Mouse (Mus musculus): ENCODE results near the gene Ttc39a. TPM values are rescaled to one million over a fixed set of nuclear protein-coding genes. Genes with fewer than 3 reads are reported as not detected.

Gene Ttc39a
- polyA plus RNA-seq, 1 experiment from 2014 or later = 1.0 TPM

DNA sequence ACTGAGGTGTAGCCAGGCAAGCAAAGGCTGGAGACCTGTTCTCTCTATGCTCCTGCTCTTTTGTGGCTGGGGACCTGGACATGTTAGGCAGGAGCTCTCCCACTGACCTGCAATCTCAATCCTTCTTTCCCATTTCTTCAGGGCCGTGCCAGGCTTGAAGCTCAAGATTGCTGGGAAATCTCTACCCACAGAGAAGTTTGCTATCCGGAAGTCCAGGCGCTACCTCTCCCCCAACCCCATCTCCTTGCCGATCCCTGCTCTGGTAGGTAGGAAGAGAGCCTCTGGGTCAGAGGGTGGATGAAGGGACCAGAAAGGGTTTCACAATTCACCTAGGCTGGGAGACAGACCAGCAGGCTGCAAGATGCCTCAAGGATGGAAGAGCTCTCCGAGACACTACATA, 34.0 kb downstream of the Ttc39a start:
- no peak overlapping the region for H3K27ac ChIP-seq (ENCODE audit: low read depth, low read length)
- ATAC-seq (no peak), DNase-seq (ENCODE audit: low spot score) (no peak)
- H3K4me1 ChIP-seq (ENCODE audit: control insufficient read depth, insufficient read depth, low read length) = peaks cover 4% of the 10 kb centered on the region; the same call in 1 of the 2 replicates
- 97% methylated on average over 5 of the region's 5 CpGs for WGBS
- H3K9me3 ChIP-seq (replicated peaks; ENCODE audit: control insufficient read depth, low read length) = no peaks in the 10 kb centered on the region
- H3K4me3 ChIP-seq (ENCODE audit: low read depth, low read length) = no peak overlapping the region
- no peaks in the 10 kb centered on the region for H3K27me3 ChIP-seq (replicated peaks; ENCODE audit: control insufficient read depth, insufficient read depth, low read length)
- H3K4me2 ChIP-seq (ENCODE audit: low read length) = no peak overlapping the region
- no peaks in the 10 kb centered on the region for H3K36me3 ChIP-seq (ENCODE audit: control insufficient read depth, insufficient read depth, low read length)
- no peak overlapping the region for H3K9ac ChIP-seq (ENCODE audit: low read length)

DNA sequence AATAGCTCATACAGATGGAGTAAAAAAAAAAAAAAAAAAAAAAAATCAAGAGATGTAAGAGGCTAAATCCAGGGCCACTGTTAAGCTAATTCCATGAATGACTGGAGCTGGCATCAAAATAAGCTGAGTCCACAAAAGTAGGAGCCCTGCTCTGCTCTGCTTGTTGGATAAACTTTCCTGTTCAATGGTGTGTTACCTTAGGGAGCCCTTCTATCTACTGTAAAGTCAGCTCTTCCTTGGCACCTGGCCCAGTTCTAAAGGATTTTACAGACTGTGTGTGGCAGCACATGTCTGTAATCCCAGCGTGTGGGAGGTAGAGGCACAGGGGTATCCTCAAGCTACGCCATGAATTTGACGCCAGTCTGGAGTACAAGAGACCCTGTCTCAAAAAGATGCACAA, 34.6 kb downstream of the Ttc39a start:
- H3K9ac ChIP-seq (ENCODE audit: low read length) = no peak overlapping the region
- 83% methylated on average over 3 of the region's 3 CpGs for WGBS
- H3K27ac ChIP-seq (ENCODE audit: low read depth, low read length) = no peak overlapping the region
- no peaks in the 10 kb centered on the region for H3K36me3 ChIP-seq (ENCODE audit: control insufficient read depth, insufficient read depth, low read length)
- DNase-seq (ENCODE audit: low spot score) (no peak), ATAC-seq (no peak)
- H3K4me3 ChIP-seq (ENCODE audit: low read depth, low read length) = no peak overlapping the region
- peaks cover 4% of the 10 kb centered on the region; the same call in 1 of the 2 replicates for H3K4me1 ChIP-seq (ENCODE audit: control insufficient read depth, insufficient read depth, low read length)
- no peaks in the 10 kb centered on the region for H3K9me3 ChIP-seq (replicated peaks; ENCODE audit: control insufficient read depth, low read length)
- H3K27me3 ChIP-seq (replicated peaks; ENCODE audit: control insufficient read depth, insufficient read depth, low read length) = no peaks in the 10 kb centered on the region
- no peak overlapping the region for H3K4me2 ChIP-seq (ENCODE audit: low read length)

DNA sequence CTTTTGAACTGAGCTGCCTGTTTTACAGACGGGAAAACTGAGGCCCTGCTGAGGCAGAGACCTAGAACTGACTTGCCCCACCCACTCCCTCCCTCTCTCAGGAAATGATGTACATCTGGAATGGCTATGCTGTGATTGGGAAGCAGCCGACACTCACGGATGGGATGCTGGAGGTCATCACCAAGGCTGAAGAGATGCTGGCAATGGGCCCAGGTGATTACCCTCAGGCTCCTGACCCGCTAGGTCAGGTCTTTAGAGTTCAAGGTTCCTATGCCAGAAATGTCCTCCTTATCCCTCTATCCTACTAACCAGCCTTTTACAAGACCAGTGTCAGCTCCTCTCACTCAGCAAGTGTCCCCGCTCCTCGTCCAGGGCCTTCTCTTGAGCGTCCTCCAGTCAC, 35.7 kb downstream of the Ttc39a start:
- no peak overlapping the region for H3K4me3 ChIP-seq (ENCODE audit: low read depth, low read length)
- no peaks in the 10 kb centered on the region for H3K27me3 ChIP-seq (replicated peaks; ENCODE audit: control insufficient read depth, insufficient read depth, low read length)
- WGBS = 89% methylated on average over 7 of the region's 7 CpGs
- H3K9me3 ChIP-seq (replicated peaks; ENCODE audit: control insufficient read depth, low read length) = no peaks in the 10 kb centered on the region
- H3K9ac ChIP-seq (ENCODE audit: low read length) = no peak overlapping the region
- ATAC-seq = no peak
- peaks cover 4% of the 10 kb centered on the region; the same call in 1 of the 2 replicates for H3K4me1 ChIP-seq (ENCODE audit: control insufficient read depth, insufficient read depth, low read length)
- DNase-seq (ENCODE audit: low spot score) = no peak
- no peak overlapping the region for H3K4me2 ChIP-seq (ENCODE audit: low read length)
- no peak overlapping the region for H3K27ac ChIP-seq (ENCODE audit: low read depth, low read length)
- no peaks in the 10 kb centered on the region for H3K36me3 ChIP-seq (ENCODE audit: control insufficient read depth, insufficient read depth, low read length)

DNA sequence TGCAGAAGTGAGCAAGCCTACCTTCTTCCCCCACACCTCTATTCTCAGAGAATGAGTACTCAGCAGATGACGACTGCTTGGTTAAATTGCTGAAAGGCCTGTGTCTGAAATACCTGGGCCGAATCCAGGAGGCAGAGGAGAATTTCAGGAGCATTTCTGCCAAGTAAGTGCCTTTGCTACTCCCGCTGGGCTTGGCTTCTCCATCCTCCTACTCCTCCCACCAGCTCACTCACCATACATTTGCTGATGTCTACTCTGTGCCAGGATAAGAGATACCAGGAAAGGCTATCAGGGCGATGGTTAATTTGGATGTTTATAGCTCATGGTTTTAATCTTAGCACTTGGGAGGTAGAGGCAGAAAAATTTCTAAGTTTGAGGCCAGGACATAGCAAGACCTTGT, 36.2 kb downstream of the Ttc39a start:
- H3K4me3 ChIP-seq (ENCODE audit: low read depth, low read length) = no peak overlapping the region
- no peak overlapping the region for H3K9ac ChIP-seq (ENCODE audit: low read length)
- 82% methylated on average over 4 of the region's 4 CpGs for WGBS
- no peak overlapping the region for H3K27ac ChIP-seq (ENCODE audit: low read depth, low read length)
- no peaks in the 10 kb centered on the region for H3K36me3 ChIP-seq (ENCODE audit: control insufficient read depth, insufficient read depth, low read length)
- H3K4me1 ChIP-seq (ENCODE audit: control insufficient read depth, insufficient read depth, low read length) = peaks cover 4% of the 10 kb centered on the region; the same call in 1 of the 2 replicates
- H3K4me2 ChIP-seq (ENCODE audit: low read length) = no peak overlapping the region
- no peaks in the 10 kb centered on the region for H3K9me3 ChIP-seq (replicated peaks; ENCODE audit: control insufficient read depth, low read length)
- ATAC-seq = no peak
- no peak for DNase-seq (ENCODE audit: low spot score)
- H3K27me3 ChIP-seq (replicated peaks; ENCODE audit: control insufficient read depth, insufficient read depth, low read length) = no peaks in the 10 kb centered on the region

DNA sequence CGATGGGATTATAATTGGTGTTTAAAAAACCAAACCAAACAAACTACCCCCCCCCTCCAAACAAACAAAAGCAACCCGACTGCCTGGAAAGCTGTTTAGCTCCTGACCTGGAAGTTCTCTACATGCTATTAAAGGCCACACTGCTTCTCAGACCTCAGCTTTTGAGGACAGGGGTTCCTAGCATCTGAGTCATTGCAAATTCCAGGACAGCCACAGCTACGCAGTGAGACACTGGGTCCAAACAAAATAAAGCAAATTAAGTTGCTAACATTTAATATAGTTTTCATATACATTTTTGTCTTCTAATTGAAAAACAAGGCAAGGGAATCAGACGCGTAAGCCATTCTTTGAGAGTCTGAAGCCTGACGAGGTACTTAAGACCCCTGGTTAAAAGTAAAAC, 38.0 kb downstream of the Ttc39a start:
- WGBS = 44% methylated on average over 6 of the region's 6 CpGs
- Histone ChIP-seq H3K27ac (ENCODE audit: low read depth, low read length) (no peak overlapping the region), H3K4me1 (ENCODE audit: control insufficient read depth, insufficient read depth, low read length) (peaks cover 4% of the 10 kb centered on the region; the same call in 1 of the 2 replicates), H3K36me3 (ENCODE audit: control insufficient read depth, insufficient read depth, low read length) (no peaks in the 10 kb centered on the region), H3K4me3 (ENCODE audit: low read depth, low read length) (no peak overlapping the region), H3K9me3 (replicated peaks; ENCODE audit: control insufficient read depth, low read length) (no peaks in the 10 kb centered on the region), H3K27me3 (replicated peaks; ENCODE audit: control insufficient read depth, insufficient read depth, low read length) (no peaks in the 10 kb centered on the region), H3K4me2 (ENCODE audit: low read length) (no peak overlapping the region), H3K9ac (ENCODE audit: low read length) (no peak overlapping the region)
- ATAC-seq (no peak), DNase-seq (ENCODE audit: low spot score) (no peak)

DNA sequence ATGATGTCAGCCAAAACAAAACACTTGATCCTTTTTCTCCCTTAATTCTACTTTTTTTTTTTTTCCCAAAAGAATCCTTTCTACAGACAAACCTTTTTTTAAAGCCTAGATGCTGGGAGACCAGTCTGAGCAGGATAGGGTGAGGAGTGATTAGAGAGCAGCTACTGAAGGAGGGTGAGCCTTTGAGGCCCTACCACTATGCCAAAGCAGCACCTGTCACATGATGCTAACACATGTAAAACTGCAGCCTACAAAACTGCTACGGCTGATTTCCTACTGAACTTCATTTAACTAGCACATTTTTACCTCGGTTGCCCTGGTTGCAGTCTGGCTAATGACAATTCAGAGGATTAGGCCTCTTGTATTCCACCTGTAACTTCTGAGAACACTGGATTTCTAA, 38.5 kb downstream of the Ttc39a start:
- 18% methylated on average over 2 of the region's 2 CpGs for WGBS
- Histone ChIP-seq H3K4me3 (ENCODE audit: low read depth, low read length) (no peak overlapping the region), H3K4me1 (ENCODE audit: control insufficient read depth, insufficient read depth, low read length) (peaks cover 4% of the 10 kb centered on the region; the same call in 1 of the 2 replicates), H3K9ac (ENCODE audit: low read length) (no peak overlapping the region), H3K27ac (ENCODE audit: low read depth, low read length) (no peak overlapping the region), H3K9me3 (replicated peaks; ENCODE audit: control insufficient read depth, low read length) (no peaks in the 10 kb centered on the region), H3K4me2 (ENCODE audit: low read length) (no peak overlapping the region), H3K27me3 (replicated peaks; ENCODE audit: control insufficient read depth, insufficient read depth, low read length) (no peaks in the 10 kb centered on the region), H3K36me3 (ENCODE audit: control insufficient read depth, insufficient read depth, low read length) (no peaks in the 10 kb centered on the region)
- ATAC-seq = no peak
- no peak for DNase-seq (ENCODE audit: low spot score)

DNA sequence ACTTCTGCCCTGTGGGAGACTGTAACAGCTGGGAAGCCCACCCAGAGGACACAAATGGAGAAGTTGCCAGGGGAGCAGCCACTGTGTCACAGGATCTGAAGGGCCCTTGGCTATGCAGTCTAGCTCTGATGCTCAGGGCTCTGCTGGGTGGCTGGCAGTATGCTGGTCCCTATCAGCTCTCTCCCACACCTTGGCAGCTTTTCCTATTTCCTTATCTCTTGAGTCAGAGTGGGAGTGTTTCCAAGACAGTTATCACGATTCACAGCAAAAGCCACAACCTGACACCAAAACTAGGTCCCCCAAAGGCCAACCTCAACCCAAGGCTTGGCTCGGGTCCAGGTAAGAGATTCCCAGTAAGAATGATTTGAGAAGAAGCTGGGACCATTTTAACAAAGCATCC, 39.0 kb downstream of the Ttc39a start:
- no peaks in the 10 kb centered on the region for H3K36me3 ChIP-seq (ENCODE audit: control insufficient read depth, insufficient read depth, low read length)
- DNase-seq (ENCODE audit: low spot score) = no peak

DNA sequence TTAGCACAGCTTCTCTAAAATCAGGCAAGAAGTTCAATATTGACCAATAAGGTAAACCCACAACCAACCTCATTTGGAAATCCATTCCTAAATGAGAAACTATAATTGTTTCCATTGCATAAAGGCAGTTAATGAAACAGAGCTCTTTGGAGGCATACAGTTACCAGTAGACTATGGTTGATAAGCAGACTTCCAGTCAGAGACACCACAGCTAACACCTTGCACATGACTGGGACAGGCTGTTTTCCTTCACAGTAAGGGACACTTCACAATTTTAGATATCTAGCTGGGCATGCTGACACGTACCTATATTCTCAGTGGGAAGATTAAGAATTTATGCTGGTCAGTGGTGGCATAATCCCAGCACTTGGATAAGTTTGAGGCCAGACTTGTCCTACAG, 39.5 kb downstream of the Ttc39a start:
- Histone ChIP-seq H3K9me3 (replicated peaks; ENCODE audit: control insufficient read depth, low read length) (no peaks in the 10 kb centered on the region), H3K4me2 (ENCODE audit: low read length) (no peak overlapping the region), H3K36me3 (ENCODE audit: control insufficient read depth, insufficient read depth, low read length) (no peaks in the 10 kb centered on the region), H3K4me1 (ENCODE audit: control insufficient read depth, insufficient read depth, low read length) (peaks cover 4% of the 10 kb centered on the region; the same call in 1 of the 2 replicates), H3K27ac (ENCODE audit: low read depth, low read length) (no peak overlapping the region), H3K27me3 (replicated peaks; ENCODE audit: control insufficient read depth, insufficient read depth, low read length) (no peaks in the 10 kb centered on the region), H3K4me3 (ENCODE audit: low read depth, low read length) (no peak overlapping the region), H3K9ac (ENCODE audit: low read length) (no peak overlapping the region)
- WGBS = 77% methylated on average over 1 of the region's 1 CpGs
- ATAC-seq (no peak), DNase-seq (ENCODE audit: low spot score) (no peak)

More for the DNA sequence above, 39.0 kb downstream of the Ttc39a start:
- Histone ChIP-seq H3K27ac (ENCODE audit: low read depth, low read length) (no peak overlapping the region), H3K4me3 (ENCODE audit: low read depth, low read length) (no peak overlapping the region), H3K4me1 (ENCODE audit: control insufficient read depth, insufficient read depth, low read length) (peaks cover 4% of the 10 kb centered on the region; the same call in 1 of the 2 replicates), H3K27me3 (replicated peaks; ENCODE audit: control insufficient read depth, insufficient read depth, low read length) (no peaks in the 10 kb centered on the region), H3K4me2 (ENCODE audit: low read length) (no peak overlapping the region), H3K9ac (ENCODE audit: low read length) (no peak overlapping the region), H3K9me3 (replicated peaks; ENCODE audit: control insufficient read depth, low read length) (no peaks in the 10 kb centered on the region)
- 75% methylated on average over 2 of the region's 2 CpGs for WGBS
- ATAC-seq = no peak

DNA sequence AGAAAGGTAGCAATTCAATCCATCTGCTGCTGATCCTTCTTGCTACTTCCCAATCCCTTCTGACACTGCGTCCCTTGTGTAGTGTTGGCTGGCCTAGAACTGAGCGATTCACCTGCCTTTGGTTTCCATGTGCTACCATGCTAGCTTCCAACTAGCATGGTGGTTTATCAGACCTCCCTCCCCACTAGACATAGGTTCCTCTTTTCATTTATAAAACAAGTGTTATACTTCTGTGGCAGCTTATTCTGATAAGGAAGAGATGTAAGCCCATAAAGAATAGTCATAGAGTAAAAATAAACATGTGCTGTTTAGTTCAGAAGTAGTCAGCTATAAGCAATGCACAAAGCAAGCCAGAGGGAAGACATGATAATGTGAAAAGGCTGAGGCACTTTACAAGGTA, 42.1 kb downstream of the Ttc39a start:
- H3K9ac ChIP-seq (ENCODE audit: low read length) = no peak overlapping the region
- no peak overlapping the region for H3K4me2 ChIP-seq (ENCODE audit: low read length)
- no peaks in the 10 kb centered on the region for H3K9me3 ChIP-seq (replicated peaks; ENCODE audit: control insufficient read depth, low read length)
- no peaks in the 10 kb centered on the region for H3K27me3 ChIP-seq (replicated peaks; ENCODE audit: control insufficient read depth, insufficient read depth, low read length)
- no peak overlapping the region for H3K4me3 ChIP-seq (ENCODE audit: low read depth, low read length)
- peaks cover 4% of the 10 kb centered on the region; the same call in 1 of the 2 replicates for H3K4me1 ChIP-seq (ENCODE audit: control insufficient read depth, insufficient read depth, low read length)
- peaks cover 8% of the 10 kb centered on the region; the same call in 1 of the 2 replicates for H3K36me3 ChIP-seq (ENCODE audit: control insufficient read depth, insufficient read depth, low read length)
- DNase-seq (ENCODE audit: low spot score) = no peak
- ATAC-seq = no peak
- 98% methylated on average over 2 of the region's 2 CpGs for WGBS
- H3K27ac ChIP-seq (ENCODE audit: low read depth, low read length) = no peak overlapping the region

All from forebrain, embryonic 14.5 days (tissue).